Mouse (Mus musculus) liver, postnatal 0 days (tissue): Measurements from ENCODE around the gene Itm2b.

Source experiments
- CTCF ChIP-seq: sonication (generic); IDR thresholded peaks from 2 replicates; pipeline ENCODE4 v1.5.1; 2016; ENCODE audit warnings: antibody characterized with exemption, low read depth
- EP300 ChIP-seq: IDR thresholded peaks from 2 replicates; pipeline ENCODE4 v1.6.1; 2016; ENCODE audit warnings: antibody characterized with exemption, low read depth, mild to moderate bottlenecking

DNA sequence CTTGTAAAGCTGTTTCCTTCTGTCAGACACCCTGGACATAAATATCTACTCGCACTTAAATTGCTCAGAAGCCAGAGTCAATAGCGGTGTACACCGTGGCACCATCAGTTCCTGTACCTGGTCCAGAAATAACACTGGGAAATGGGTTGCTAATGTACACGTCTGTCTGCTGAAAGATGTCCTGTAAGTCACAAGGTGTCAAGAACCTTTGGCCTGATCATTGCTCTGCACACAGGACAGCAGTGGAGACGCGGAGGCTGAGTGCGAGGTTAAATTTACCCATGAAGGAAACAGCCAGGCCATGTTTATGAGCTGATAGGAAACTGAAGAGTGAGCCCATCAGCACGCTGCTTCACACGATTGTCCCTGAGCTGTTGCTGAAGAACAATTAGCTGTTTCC, 37.8 kb downstream of the Itm2b start:
- TF ChIP-seq CTCF, result no peak
- TF ChIP-seq EP300, result no peak
